Mouse (Mus musculus): ENCODE results near the gene Pde10a. TPM values are rescaled to one million over a fixed set of nuclear protein-coding genes. Genes with fewer than 3 reads are reported as not detected.
A peak's percentile ranks its signal among the peaks of the same experiment; 100 is the strongest.

Pde10a gene
- polyA plus RNA-seq, 1 experiment from 2014 or later: 13.0 TPM

DNA sequence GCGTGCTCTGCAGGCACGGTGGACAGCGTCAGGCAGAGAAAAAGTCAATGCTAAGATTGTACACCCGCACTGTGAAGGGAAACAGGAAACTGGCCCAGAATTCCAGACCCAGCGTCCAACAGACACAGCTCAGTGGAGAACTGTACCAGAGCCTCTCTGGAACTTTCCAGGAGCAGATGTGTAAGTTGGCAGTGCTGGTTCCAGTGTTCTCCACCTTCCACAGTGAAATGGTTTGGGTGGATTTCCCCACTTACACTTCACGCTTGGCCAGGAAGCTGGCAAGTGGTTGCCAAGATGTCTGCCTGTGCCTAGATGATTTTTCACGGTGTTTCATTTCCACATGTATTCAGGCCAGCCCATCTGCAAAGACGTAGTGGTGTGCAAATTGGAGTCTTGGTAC is 32.8 kb downstream of the Pde10a start:
- no peaks in the 10 kb centered on the region for H3K9me3 ChIP-seq
- no peak overlapping the region for H3K9ac ChIP-seq
- H3K27ac ChIP-seq (replicated peaks): no peak overlapping the region
- no peak overlapping the region for H3K4me3 ChIP-seq
- H3K36me3 ChIP-seq: no peaks in the 10 kb centered on the region
- no peak overlapping the region for H3K4me2 ChIP-seq
- no peaks in the 10 kb centered on the region for H3K27me3 ChIP-seq
- no peaks in the 10 kb centered on the region for H3K4me1 ChIP-seq (replicated peaks)
- ATAC-seq (ENCODE audit: low FRiP score, low read depth): no peak
- WGBS: 89% methylated on average over 8 of the region's 8 CpGs

DNA sequence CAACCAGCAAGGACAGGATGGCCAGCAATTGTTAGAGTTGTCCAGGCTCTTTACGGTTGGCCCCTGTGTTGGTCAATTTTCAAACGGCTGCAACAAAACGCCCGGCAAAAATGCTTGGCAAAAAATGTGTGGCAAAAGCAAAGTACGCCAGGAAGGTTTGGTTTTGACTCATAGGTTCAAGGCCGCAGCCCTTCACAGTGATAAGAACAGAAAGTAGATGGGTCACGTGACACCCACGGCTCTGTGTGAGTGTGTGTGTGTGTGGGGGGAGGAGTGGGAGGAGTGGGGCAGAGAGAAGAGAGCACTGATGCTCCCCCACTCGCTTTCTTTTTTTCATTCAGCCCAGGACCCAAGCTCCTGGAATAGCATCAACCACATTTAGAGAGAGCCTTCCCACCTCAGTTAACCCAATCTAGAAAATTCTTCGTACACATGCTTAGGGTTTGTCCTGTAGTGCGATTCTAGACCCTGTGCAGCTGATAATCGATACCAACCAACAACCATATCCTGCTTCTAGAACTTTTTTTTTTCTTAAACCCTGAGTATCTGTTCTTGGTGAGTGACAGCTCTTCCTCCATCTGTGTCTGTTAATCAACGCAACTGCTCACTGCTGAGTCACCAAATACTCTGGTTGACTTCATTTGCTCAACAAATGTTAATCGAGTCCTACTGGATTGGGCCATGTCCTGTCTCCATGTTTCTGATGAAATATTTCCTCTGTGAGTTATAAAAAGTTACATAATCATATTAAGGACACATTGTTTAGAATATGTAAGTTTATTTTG is 37.1 kb downstream of the Pde10a start:
- H3K27ac ChIP-seq (replicated peaks): no peak overlapping the region
- H3K4me2 ChIP-seq: no peak overlapping the region
- H3K27me3 ChIP-seq: no peaks in the 10 kb centered on the region
- 63% methylated on average over 14 of the region's 14 CpGs for WGBS
- no peaks in the 10 kb centered on the region for H3K4me1 ChIP-seq (replicated peaks)
- ATAC-seq (ENCODE audit: low FRiP score, low read depth): no peak
- H3K9ac ChIP-seq: no peak overlapping the region
- H3K9me3 ChIP-seq: no peaks in the 10 kb centered on the region
- H3K4me3 ChIP-seq: no peak overlapping the region
- no peaks in the 10 kb centered on the region for H3K36me3 ChIP-seq

DNA sequence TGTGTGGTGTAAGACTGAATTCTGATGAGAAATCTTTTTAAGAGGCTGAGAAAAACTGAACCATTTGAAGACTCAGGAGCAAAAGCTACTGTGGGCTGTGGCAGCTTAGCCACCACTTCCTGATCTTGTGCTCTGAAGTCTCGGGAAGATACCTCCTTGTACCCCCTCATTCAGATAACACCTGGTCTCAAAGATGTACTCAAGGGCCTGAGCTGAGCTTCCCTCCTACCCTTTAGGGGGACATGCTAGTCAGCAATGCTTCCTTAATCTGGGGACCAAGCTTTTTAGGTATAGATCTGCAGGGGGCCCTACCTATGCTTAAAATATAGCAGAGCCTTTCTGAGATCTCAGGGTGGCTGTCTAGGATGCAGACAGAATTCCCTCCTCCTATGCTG is 37.7 kb downstream of the Pde10a start:
- no peaks in the 10 kb centered on the region for H3K27me3 ChIP-seq
- no peak overlapping the region for H3K27ac ChIP-seq (replicated peaks)
- no peaks in the 10 kb centered on the region for H3K4me1 ChIP-seq (replicated peaks)
- ATAC-seq (ENCODE audit: low FRiP score, low read depth): no peak
- H3K4me2 ChIP-seq: no peak overlapping the region
- H3K36me3 ChIP-seq: no peaks in the 10 kb centered on the region
- H3K4me3 ChIP-seq: no peak overlapping the region
- H3K9me3 ChIP-seq: no peaks in the 10 kb centered on the region
- H3K9ac ChIP-seq: no peak overlapping the region
- WGBS: 86% methylated on average over 1 of the region's 1 CpGs

DNA sequence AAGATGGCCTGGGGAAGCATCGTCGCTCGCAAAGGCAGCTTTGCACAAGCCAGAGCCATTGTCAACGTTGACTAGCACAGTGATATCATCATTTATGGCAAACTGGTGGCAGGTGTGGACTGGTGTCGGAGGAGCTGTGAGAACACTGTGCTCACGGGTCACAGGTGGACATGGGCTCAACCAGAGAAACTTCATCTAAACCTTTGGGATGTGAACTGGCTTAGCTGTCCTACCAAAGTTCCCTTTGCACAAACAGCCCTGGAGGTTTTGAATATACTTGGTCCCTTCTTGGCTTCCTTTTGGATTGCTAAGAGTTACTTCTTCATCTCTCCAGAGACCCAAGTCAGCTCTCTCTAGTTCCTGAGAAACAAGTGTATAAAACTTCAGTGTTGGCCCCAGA is 41.7 kb downstream of the Pde10a start, which contains the start of gene Gm17087:
Gm17087 (minus strand) TSS at position 101 of the 400 bp plus-strand sequence.
- 91% methylated on average over 6 of the region's 6 CpGs for WGBS
- Histone ChIP-seq H3K9me3 (no peaks in the 10 kb centered on the region), H3K4me2 (no peak within 1 kb of the TSS), H3K4me3 (no peak within 1 kb of the TSS), H3K27me3 (no peaks in the 10 kb centered on the region), H3K4me1 (replicated peaks) (no peaks in the 10 kb centered on the region), H3K27ac (replicated peaks) (no peak within 1 kb of the TSS), H3K36me3 (no peaks in the 10 kb centered on the region), H3K9ac (no peak within 1 kb of the TSS)
- no peak for ATAC-seq (ENCODE audit: low FRiP score, low read depth)

DNA sequence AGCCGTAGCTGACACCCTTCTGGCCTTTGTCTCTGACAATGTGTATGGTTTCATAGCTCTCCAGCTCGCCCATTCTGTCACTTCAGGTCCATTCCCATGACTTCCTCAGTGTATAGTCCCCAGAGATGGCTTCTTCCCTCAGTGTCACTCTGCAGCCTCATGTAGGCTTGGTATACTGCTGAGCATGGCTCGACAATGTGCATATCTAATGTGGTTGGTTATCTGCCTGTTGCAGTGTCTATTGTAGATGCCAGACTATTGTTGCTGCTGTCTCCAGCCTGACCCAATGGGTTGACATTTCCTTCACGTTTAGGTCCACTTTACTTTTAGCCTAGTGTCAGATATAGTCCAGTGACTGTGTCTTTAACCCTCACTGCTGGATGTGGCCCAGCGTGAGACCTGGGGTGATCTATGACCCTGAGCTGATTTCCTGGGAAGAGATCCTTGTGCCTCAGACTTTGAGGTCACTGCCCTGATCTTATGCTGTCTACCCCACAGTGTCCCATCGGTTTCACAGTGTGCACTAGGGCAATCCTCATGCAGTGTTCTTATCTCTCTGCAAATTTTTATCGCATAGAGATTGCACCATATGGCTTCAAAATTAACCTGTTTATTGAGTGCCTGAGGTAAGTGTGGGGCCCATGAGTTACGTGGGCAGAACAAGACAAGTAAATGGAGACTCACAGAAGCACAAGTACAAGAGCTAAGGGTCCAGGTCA is 48.5 kb downstream of the Pde10a start:
- no peak overlapping the region for H3K9ac ChIP-seq
- H3K36me3 ChIP-seq: no peaks in the 10 kb centered on the region
- no peaks in the 10 kb centered on the region for H3K27me3 ChIP-seq
- no peaks in the 10 kb centered on the region for H3K9me3 ChIP-seq
- no peak for ATAC-seq (ENCODE audit: low FRiP score, low read depth)
- no peak overlapping the region for H3K4me2 ChIP-seq
- no peak overlapping the region for H3K4me3 ChIP-seq
- no peak overlapping the region for H3K27ac ChIP-seq (replicated peaks)
- WGBS: 67% methylated on average over 8 of the region's 8 CpGs
- H3K4me1 ChIP-seq (replicated peaks): no peaks in the 10 kb centered on the region

DNA sequence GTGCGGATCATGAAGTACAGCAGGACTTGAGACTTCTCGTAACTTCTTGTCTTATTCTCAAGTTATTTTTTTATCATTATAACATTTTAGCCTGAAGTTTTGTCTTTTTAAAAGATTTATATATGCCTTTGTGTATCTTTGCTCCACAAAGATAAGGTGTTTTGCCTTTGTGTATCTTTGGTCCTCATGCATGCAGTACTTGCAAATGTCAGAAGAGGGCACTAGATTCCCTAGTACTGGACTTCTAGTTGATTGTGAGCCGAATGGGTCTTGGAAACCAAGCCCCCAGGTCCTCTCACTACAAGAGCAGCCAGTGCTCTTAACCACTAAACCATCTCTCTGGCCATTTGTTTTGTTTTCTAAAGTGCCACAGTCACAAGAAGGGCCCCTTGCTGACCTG is 55.2 kb downstream of the Pde10a start:
- no peaks in the 10 kb centered on the region for H3K27me3 ChIP-seq
- 69% methylated on average over 3 of the region's 3 CpGs for WGBS
- no peak overlapping the region for H3K4me2 ChIP-seq
- no peak overlapping the region for H3K9ac ChIP-seq
- H3K9me3 ChIP-seq: no peaks in the 10 kb centered on the region
- H3K4me1 ChIP-seq (replicated peaks): no peaks in the 10 kb centered on the region
- no peak overlapping the region for H3K27ac ChIP-seq (replicated peaks)
- no peak for ATAC-seq (ENCODE audit: low FRiP score, low read depth)
- H3K4me3 ChIP-seq: no peak overlapping the region
- H3K36me3 ChIP-seq: no peaks in the 10 kb centered on the region

DNA sequence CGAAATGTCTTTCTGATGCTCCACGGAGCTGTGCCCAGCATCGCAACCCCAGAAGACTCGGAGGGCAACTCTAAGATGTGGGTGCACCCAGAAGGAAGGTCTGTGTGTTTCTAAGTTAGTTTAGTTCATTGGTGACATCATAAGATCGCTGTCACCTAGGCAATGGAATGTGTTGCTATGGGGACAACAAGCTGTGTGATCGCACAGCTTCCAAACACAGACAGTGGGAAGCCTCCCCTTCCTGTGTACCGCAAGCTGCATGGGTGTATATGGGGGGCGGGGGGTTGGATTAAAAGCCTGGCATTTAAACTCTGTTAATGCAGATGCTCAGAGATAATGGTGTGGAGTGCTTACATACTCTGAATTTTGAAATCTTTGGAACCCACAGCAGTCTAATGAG is 56.4 kb downstream of the Pde10a start:
- H3K9ac ChIP-seq: no peak overlapping the region
- H3K36me3 ChIP-seq: no peaks in the 10 kb centered on the region
- no peak overlapping the region for H3K4me2 ChIP-seq
- ATAC-seq (ENCODE audit: low FRiP score, low read depth): no peak
- no peak overlapping the region for H3K27ac ChIP-seq (replicated peaks)
- no peaks in the 10 kb centered on the region for H3K9me3 ChIP-seq
- H3K27me3 ChIP-seq: no peaks in the 10 kb centered on the region
- H3K4me3 ChIP-seq: no peak overlapping the region
- 60% methylated on average over 8 of the region's 8 CpGs for WGBS
- H3K4me1 ChIP-seq (replicated peaks): no peaks in the 10 kb centered on the region

DNA sequence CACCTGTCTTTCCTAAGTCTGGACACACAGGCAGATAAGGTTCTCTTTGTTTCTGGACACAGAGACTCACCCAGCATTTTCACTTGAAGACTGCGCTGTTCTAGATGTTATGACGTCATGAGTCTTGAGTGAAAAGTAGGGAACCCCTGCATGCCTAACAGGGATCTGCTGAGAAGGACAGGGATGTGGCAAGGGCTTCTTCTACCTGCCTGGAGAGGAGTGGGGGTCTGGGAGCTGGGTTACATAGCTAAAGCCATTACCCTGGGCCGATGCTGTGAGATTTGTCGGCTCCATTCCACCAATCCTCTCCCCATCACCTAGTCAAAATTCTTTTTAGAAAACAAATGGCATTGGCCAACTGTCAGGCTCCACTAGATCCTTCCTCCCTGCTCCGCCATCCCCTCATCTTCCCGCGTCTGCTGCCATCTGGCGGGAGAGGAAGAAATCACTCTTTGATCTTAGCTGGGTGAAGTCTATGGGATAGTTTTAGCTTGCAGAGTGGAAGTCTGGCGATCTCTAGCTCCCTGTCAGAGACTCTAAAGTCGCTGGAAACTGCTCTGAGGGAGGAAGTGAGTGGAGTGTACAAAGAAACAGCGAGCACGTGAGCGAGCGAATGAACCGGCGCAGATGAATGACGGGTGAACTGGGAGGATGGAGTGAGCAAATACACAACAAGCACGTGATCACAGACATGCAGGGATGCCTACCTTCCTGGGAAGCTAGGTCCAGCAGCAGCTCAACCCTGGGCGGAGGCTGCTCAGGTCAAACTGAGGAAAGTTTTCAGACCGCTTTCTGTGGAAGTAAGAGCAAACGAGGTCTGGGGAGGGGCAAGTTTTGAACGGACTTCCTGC is 67.5 kb downstream of the Pde10a start:
- no peak overlapping the region; the same call in 1 of the 2 replicates for H3K9ac ChIP-seq
- H3K4me1 ChIP-seq (replicated peaks): peaks cover 4% of the 10 kb centered on the region; the same call in 1 of the 2 replicates
- H3K36me3 ChIP-seq: no peaks in the 10 kb centered on the region
- WGBS: 16% methylated on average over 22 of the region's 22 CpGs
- H3K27me3 ChIP-seq: 0 out of 2 replicates have a peak, but pooled peaks cover 4% of the 10 kb centered on the region
- H3K27ac ChIP-seq (replicated peaks): no peak overlapping the region
- peak overlapping the region; percentile 52 for H3K4me2 ChIP-seq
- peak overlapping the region; percentile 22 for H3K4me3 ChIP-seq
- no peaks in the 10 kb centered on the region for H3K9me3 ChIP-seq
- peak; percentile 86; the same call in 1 of the 2 replicates for ATAC-seq (ENCODE audit: low FRiP score, low read depth)

DNA sequence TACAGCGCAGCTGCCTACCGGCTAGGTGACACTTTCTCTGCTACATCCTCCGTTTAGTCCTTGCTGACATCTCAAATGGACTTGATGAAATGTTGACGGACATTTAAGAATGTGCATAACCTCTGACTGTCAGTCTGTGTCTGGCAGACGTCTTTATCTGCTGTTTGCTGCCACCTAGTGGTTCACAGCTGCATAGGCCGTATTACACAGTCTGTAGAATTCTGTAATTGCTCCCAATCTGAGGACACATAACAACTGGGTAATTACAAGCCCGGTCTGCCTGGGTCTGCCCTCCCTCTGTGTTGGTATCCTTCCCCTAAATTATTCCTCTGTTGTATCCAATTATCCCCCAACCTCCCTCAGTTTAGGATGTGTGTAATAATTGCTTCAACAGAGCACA is 72.6 kb downstream of the Pde10a start:
- Histone ChIP-seq H3K4me1 (replicated peaks) (peaks cover 3% of the 10 kb centered on the region; the same call in 1 of the 2 replicates), H3K36me3 (no peaks in the 10 kb centered on the region), H3K27ac (replicated peaks) (no peak overlapping the region), H3K4me3 (no peak overlapping the region), H3K9me3 (no peaks in the 10 kb centered on the region), H3K9ac (no peak overlapping the region), H3K4me2 (no peak overlapping the region), H3K27me3 (0 out of 2 replicates have a peak, but pooled peaks cover 4% of the 10 kb centered on the region)
- ATAC-seq (ENCODE audit: low FRiP score, low read depth): peak; percentile 78
- WGBS: 11% methylated on average over 7 of the region's 7 CpGs

DNA sequence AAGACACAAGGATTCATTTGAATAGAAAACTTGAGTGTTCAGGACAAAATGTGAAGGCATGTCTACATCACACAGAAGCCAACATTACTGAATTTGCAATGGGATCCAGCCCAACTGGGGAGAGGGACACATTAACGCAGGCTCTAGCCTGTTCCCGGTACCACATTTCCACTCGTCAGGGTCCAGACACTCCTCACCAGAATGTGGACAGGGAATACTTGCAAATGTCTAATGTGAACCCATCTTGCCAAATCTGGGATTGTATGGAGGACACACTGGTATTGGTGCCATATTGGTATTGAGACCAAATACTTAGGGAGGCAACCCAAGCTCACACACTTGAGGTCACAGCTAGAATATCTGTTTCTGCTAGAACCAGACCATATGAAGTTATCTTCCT is 77.8 kb downstream of the Pde10a start:
- H3K27ac ChIP-seq (replicated peaks): no peak overlapping the region
- no peaks in the 10 kb centered on the region for H3K36me3 ChIP-seq
- no peaks in the 10 kb centered on the region for H3K4me1 ChIP-seq (replicated peaks)
- WGBS: 94% methylated on average over 3 of the region's 3 CpGs
- no peaks in the 10 kb centered on the region for H3K27me3 ChIP-seq
- H3K4me3 ChIP-seq: no peak overlapping the region
- no peak overlapping the region for H3K9ac ChIP-seq
- H3K4me2 ChIP-seq: no peak overlapping the region
- ATAC-seq (ENCODE audit: low FRiP score, low read depth): no peak
- no peaks in the 10 kb centered on the region for H3K9me3 ChIP-seq

DNA sequence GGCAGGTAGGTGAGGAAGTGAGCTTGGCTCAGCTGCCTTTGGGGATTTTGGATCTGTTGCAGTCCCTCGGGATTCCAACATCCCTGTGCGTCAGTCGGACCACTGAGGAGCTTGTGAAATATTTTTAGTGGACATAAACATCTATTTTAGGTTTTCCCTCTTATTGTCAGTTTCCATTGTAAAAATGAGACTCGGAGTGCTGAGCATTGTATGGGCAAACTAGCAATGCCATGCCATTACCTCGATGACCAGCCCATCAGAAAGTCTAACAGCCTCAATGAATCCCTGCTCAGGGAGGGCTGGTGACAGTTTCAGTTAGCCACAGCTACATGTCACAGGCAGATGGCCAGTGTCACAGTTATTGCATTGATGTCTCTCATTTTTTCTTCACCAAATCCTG is 80.7 kb downstream of the Pde10a start:
- Histone ChIP-seq H3K9me3 (no peaks in the 10 kb centered on the region), H3K4me1 (replicated peaks) (no peaks in the 10 kb centered on the region), H3K4me3 (no peak overlapping the region), H3K27ac (replicated peaks) (no peak overlapping the region), H3K27me3 (no peaks in the 10 kb centered on the region), H3K36me3 (no peaks in the 10 kb centered on the region), H3K4me2 (no peak overlapping the region), H3K9ac (no peak overlapping the region)
- no peak for ATAC-seq (ENCODE audit: low FRiP score, low read depth)
- WGBS: 87% methylated on average over 5 of the region's 5 CpGs

DNA sequence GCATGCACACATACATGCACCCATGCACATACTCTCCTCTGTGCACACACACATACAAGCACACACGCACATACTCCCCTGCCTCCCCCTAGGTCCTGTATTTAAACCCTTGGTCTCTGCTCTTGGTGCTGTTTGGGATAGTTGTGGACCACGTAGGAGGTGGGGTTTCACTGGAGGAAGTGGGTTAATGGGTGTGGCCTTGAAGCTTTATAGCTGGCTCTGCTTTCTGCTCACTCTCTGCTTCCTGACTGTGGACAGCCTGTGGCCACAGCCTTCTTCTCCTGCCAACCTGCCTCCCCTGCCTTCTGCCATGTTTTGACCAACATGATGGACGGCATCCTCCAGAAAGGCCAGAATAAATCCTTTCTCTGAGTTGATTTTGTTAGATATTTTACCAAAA is 81.5 kb downstream of the Pde10a start:
- ATAC-seq (ENCODE audit: low FRiP score, low read depth): no peak
- H3K4me1 ChIP-seq (replicated peaks): no peaks in the 10 kb centered on the region
- no peak overlapping the region for H3K9ac ChIP-seq
- no peak overlapping the region for H3K4me2 ChIP-seq
- no peaks in the 10 kb centered on the region for H3K27me3 ChIP-seq
- no peaks in the 10 kb centered on the region for H3K36me3 ChIP-seq
- no peaks in the 10 kb centered on the region for H3K9me3 ChIP-seq
- WGBS: 78% methylated on average over 3 of the region's 3 CpGs
- no peak overlapping the region for H3K4me3 ChIP-seq
- no peak overlapping the region for H3K27ac ChIP-seq (replicated peaks)
